Mouse (Mus musculus): ENCODE measurements at regions not wholly inside any gene's neighbourhood (a gene's known extent, or its start where the extent isn't known, plus 50 kb on each side); places are given as distances from the start of the nearest gene placed in this dataset.
A peak's percentile ranks its signal among the peaks of the same experiment; 100 is the strongest.

DNA sequence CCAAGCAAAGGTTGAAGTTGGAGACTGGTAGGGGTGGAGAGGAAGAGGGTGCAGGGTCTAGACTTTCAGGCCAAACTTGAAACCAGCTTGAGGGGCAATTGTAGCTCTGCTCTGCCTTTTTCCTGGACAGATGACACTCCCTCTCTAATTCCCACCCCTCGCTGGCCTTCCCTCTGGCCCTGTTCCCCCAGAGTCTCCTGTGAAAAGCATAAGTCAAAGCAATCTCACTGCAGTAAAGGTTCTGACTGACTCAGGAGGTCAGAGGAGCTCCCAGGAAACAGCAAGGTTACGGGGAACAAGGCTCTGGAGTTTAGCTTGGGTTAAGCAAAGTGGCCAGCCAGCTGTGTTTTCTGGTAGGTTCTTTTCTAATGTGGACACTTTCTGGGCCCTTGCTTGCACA lies 218.5 kb downstream of the Rplp1 start:
- DNase-seq, result no peak
- H3K36me3 ChIP-seq (ENCODE audit: control insufficient read depth, insufficient read depth, low read length), result no peaks in the 10 kb centered on the region
- H3K27me3 ChIP-seq (replicated peaks; ENCODE audit: control insufficient read depth, insufficient read depth, low read length), result no peaks in the 10 kb centered on the region
- WGBS, result 86% methylated on average over 2 of the region's 2 CpGs
- H3K27ac ChIP-seq (ENCODE audit: insufficient read depth, low read depth, low read length), result no peak overlapping the region
- H3K4me3 ChIP-seq (ENCODE audit: insufficient read depth, low read depth, low read length), result no peak overlapping the region
- TF ChIP-seq POLR2A (IDR thresholded peaks at IDR 0.05; ENCODE audit: low read depth, low read length), result no peak
- no peak for TF ChIP-seq CTCF (conservative IDR thresholded peaks at IDR 0.05; ENCODE audit: insufficient read depth, insufficient read length, low read depth, low read length)
- H3K4me1 ChIP-seq (ENCODE audit: control insufficient read depth, insufficient read depth, low read length), result no peaks in the 10 kb centered on the region

DNA sequence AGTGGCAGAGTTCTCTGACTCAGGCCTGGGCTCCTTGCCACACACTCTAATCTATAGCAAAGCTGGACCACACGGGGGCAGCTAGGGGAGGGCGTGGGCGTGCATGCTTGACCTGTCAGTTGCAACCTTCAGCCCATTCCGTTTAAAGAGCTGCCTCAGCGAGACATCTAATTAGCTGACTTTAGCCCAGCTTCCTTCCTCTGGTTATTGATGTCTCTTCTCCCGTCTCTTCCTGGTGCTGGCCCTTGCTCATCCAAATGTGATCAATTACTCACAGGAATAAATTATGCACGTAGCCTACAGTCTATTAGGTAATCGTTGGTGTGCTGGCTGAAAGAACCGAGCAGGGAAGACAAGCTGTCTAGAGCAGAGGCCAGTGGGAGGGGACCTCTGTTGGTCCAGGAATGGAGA lies 219.0 kb downstream of the Rplp1 start:
- DNase-seq, result peak; percentile 23
- Histone ChIP-seq H3K27ac (ENCODE audit: insufficient read depth, low read depth, low read length) (no peak overlapping the region), H3K4me1 (ENCODE audit: control insufficient read depth, insufficient read depth, low read length) (no peaks in the 10 kb centered on the region), H3K4me3 (ENCODE audit: insufficient read depth, low read depth, low read length) (no peak overlapping the region), H3K27me3 (replicated peaks; ENCODE audit: control insufficient read depth, insufficient read depth, low read length) (no peaks in the 10 kb centered on the region), H3K36me3 (ENCODE audit: control insufficient read depth, insufficient read depth, low read length) (no peaks in the 10 kb centered on the region)
- whole genome bisulfite sequencing, result 13% methylated on average over 9 of the region's 9 CpGs
- TF ChIP-seq CTCF (conservative IDR thresholded peaks at IDR 0.05; ENCODE audit: insufficient read depth, insufficient read length, low read depth, low read length) (no peak), POLR2A (IDR thresholded peaks at IDR 0.05; ENCODE audit: low read depth, low read length) (no peak)

DNA sequence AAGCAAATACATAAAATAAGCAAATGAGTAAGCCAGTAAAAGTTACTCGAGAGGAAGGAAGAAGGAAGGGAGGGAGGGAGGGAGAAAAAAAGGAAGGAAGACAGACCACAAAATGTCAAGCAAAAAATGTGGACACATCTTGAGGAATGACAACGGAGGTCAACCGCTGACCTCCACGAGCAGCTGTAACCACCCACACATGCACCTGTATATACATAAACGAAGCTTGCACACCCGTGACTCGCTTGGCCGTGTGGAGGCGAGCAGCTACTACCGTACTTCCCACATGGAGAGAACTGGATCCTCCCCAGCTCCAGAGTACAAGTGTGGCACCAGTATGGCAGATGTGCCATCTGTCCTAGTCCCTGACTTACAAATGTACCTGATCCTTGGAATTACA lies 220.1 kb downstream of the Rplp1 start:
- H3K36me3 ChIP-seq (ENCODE audit: control insufficient read depth, insufficient read depth, low read length), result no peaks in the 10 kb centered on the region
- no peak for DNase-seq
- no peaks in the 10 kb centered on the region for H3K27me3 ChIP-seq (replicated peaks; ENCODE audit: control insufficient read depth, insufficient read depth, low read length)
- H3K4me1 ChIP-seq (ENCODE audit: control insufficient read depth, insufficient read depth, low read length), result no peaks in the 10 kb centered on the region
- no peak overlapping the region for H3K27ac ChIP-seq (ENCODE audit: insufficient read depth, low read depth, low read length)
- no peak for TF ChIP-seq CTCF (conservative IDR thresholded peaks at IDR 0.05; ENCODE audit: insufficient read depth, insufficient read length, low read depth, low read length)
- no peak for TF ChIP-seq POLR2A (IDR thresholded peaks at IDR 0.05; ENCODE audit: low read depth, low read length)
- 51% methylated on average over 10 of the region's 10 CpGs for WGBS
- no peak overlapping the region for H3K4me3 ChIP-seq (ENCODE audit: insufficient read depth, low read depth, low read length)

DNA sequence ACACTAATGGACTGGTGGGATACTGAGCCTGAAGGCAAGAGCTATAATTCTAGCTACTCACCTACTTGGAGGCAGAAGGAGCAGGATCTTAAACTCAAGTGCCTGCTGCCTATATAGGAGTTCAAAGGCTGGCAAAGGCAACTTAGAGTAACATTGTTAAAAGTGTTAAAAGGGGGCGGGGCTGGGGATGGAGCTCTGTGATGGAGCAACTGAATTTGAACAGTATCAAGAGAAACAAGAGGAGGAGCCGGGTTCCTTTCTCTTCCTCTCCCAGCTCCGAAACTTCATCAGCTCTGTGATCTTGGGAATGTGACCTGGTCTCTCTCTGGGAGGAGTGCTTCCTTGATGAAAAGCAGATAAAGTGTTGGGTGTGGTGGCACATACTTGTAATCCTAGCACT lies 223.6 kb downstream of the Rplp1 start:
- Histone ChIP-seq H3K27ac (ENCODE audit: insufficient read depth, low read depth, low read length) (no peak overlapping the region), H3K4me1 (ENCODE audit: control insufficient read depth, insufficient read depth, low read length) (no peaks in the 10 kb centered on the region), H3K36me3 (ENCODE audit: control insufficient read depth, insufficient read depth, low read length) (no peaks in the 10 kb centered on the region), H3K4me3 (ENCODE audit: insufficient read depth, low read depth, low read length) (no peak overlapping the region), H3K27me3 (replicated peaks; ENCODE audit: control insufficient read depth, insufficient read depth, low read length) (no peaks in the 10 kb centered on the region)
- no peak for DNase-seq
- TF ChIP-seq CTCF (conservative IDR thresholded peaks at IDR 0.05; ENCODE audit: insufficient read depth, insufficient read length, low read depth, low read length) (no peak), POLR2A (IDR thresholded peaks at IDR 0.05; ENCODE audit: low read depth, low read length) (no peak)
- 75% methylated on average over 3 of the region's 3 CpGs for WGBS

DNA sequence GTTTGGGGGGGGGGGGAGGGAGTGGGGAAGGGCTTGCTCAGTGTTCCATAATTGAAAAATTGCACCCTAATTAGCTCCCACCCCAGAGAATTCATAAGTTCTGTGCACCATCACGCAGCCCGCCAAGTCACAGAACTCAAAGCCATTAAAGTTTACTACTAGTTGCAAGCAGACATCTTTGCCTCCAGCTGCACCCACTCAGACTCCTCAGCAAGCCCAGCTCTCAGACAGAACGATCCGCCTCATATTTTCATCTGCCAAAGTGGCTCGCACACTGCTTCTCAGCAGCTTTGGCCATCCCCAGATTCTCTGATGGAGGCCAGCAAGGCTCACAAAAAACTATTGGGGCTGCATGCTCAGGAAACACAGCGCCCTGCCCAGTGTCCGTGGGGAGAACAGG lies 224.4 kb downstream of the Rplp1 start:
- H3K27me3 ChIP-seq (replicated peaks; ENCODE audit: control insufficient read depth, insufficient read depth, low read length), result no peaks in the 10 kb centered on the region
- DNase-seq, result peak; percentile 10
- no peak for TF ChIP-seq POLR2A (IDR thresholded peaks at IDR 0.05; ENCODE audit: low read depth, low read length)
- TF ChIP-seq CTCF (conservative IDR thresholded peaks at IDR 0.05; ENCODE audit: insufficient read depth, insufficient read length, low read depth, low read length), result no peak
- no peaks in the 10 kb centered on the region for H3K36me3 ChIP-seq (ENCODE audit: control insufficient read depth, insufficient read depth, low read length)
- WGBS, result 68% methylated on average over 7 of the region's 7 CpGs
- H3K27ac ChIP-seq (ENCODE audit: insufficient read depth, low read depth, low read length), result no peak overlapping the region
- H3K4me3 ChIP-seq (ENCODE audit: insufficient read depth, low read depth, low read length), result no peak overlapping the region
- no peaks in the 10 kb centered on the region for H3K4me1 ChIP-seq (ENCODE audit: control insufficient read depth, insufficient read depth, low read length)

DNA sequence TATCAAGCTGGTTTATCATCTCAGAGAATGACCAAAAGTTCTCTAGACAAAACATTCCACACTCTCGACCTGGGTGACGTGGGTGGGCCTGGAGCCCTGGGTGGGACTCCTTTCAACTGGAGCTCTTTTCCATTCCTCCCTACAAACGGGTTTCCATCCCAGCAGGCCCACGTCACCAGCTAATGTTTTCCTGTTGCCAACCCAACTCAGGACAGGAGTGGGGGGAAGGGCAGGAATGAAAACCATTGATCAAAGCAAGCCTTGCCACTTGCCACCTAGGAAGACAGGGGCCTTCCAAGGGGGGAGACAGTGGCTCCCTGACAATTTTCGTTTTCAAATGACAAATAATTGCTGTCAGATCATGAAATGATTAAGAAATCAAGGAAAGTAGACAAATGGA lies 224.8 kb downstream of the Rplp1 start:
- Histone ChIP-seq H3K27ac (ENCODE audit: insufficient read depth, low read depth, low read length) (no peak overlapping the region), H3K4me3 (ENCODE audit: insufficient read depth, low read depth, low read length) (no peak overlapping the region), H3K4me1 (ENCODE audit: control insufficient read depth, insufficient read depth, low read length) (no peaks in the 10 kb centered on the region), H3K27me3 (replicated peaks; ENCODE audit: control insufficient read depth, insufficient read depth, low read length) (no peaks in the 10 kb centered on the region), H3K36me3 (ENCODE audit: control insufficient read depth, insufficient read depth, low read length) (no peaks in the 10 kb centered on the region)
- TF ChIP-seq POLR2A (IDR thresholded peaks at IDR 0.05; ENCODE audit: low read depth, low read length) (no peak), CTCF (conservative IDR thresholded peaks at IDR 0.05; ENCODE audit: insufficient read depth, insufficient read length, low read depth, low read length) (no peak)
- no peak for DNase-seq
- WGBS, result 59% methylated on average over 5 of the region's 5 CpGs

DNA sequence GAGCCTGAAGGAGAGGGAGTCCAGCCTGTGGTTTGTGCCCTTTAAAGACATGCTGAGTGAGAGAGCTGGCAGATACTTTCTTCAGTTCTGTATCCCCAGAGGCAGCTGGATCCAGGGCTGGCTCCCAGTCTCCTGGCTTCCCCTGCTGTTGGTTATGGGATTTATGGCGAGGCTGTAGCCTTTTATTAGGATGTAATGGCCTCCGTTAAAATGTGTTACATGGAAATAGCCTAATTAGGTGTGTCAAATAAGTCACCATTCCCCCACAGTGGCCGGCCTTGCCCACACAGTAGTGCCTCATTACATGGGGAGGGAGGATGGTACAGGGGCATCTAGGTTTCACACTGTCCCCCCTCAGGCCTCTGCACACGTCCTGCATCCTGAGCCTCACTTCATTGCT lies 230.8 kb downstream of the Rplp1 start:
- WGBS, result 58% methylated on average over 4 of the region's 4 CpGs
- no peaks in the 10 kb centered on the region for H3K4me1 ChIP-seq (ENCODE audit: control insufficient read depth, insufficient read depth, low read length)
- no peak overlapping the region for H3K4me3 ChIP-seq (ENCODE audit: insufficient read depth, low read depth, low read length)
- H3K27ac ChIP-seq (ENCODE audit: insufficient read depth, low read depth, low read length), result no peak overlapping the region
- H3K27me3 ChIP-seq (replicated peaks; ENCODE audit: control insufficient read depth, insufficient read depth, low read length), result no peaks in the 10 kb centered on the region
- no peak for TF ChIP-seq POLR2A (IDR thresholded peaks at IDR 0.05; ENCODE audit: low read depth, low read length)
- no peak for TF ChIP-seq CTCF (conservative IDR thresholded peaks at IDR 0.05; ENCODE audit: insufficient read depth, insufficient read length, low read depth, low read length)
- no peaks in the 10 kb centered on the region for H3K36me3 ChIP-seq (ENCODE audit: control insufficient read depth, insufficient read depth, low read length)
- no peak for DNase-seq
